Mouse (Mus musculus): ENCODE measurements at regions not wholly inside any gene's neighbourhood (a gene's known extent, or its start where the extent isn't known, plus 50 kb on each side); places are given as distances from the start of the nearest gene placed in this dataset.

DNA sequence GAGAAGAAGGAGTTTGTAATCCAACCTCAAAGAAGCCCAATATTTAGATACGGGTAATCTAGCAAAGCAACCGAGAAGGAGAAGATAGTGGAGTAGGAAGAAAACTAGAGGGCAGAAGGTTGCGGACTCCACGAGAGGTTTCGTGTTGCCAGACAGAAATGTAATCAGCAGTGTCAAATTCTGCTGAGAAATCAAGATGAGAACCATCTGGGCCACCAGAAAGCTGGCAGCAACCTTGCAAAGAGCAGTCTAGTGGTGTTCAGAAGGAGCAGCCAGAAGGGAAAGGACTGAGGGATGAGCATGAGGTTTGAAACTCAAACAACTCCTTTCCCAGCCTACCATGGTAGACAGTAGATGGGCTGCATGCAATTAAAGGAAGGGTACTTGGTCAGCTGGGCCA is 134.3 kb downstream of the Rpl10-ps3 start:
- Histone ChIP-seq H3K4me1 (replicated peaks; ENCODE audit: control insufficient read depth, insufficient read depth, low read length) (no peaks in the 10 kb centered on the region), H3K4me2 (replicated peaks; ENCODE audit: low read depth) (no peak overlapping the region), H3K36me3 (ENCODE audit: control insufficient read depth, insufficient read depth) (no peaks in the 10 kb centered on the region), H3K4me3 (ENCODE audit: low read depth, low read length) (no peak overlapping the region), H3K27ac (ENCODE audit: low read depth, low read length) (no peak overlapping the region), H3K9ac (ENCODE audit: low read depth, low read length) (no peak overlapping the region), H3K27me3 (replicated peaks; ENCODE audit: control insufficient read depth, insufficient read depth, low read length) (no peaks in the 10 kb centered on the region), H3K9me3 (ENCODE audit: control insufficient read depth) (no peaks in the 10 kb centered on the region)
- no peak for TF ChIP-seq CTCF (IDR thresholded peaks at IDR 0.05; ENCODE audit: low read depth)
- ATAC-seq = no peak
- 65% methylated on average over 5 of the region's 5 CpGs for WGBS

DNA sequence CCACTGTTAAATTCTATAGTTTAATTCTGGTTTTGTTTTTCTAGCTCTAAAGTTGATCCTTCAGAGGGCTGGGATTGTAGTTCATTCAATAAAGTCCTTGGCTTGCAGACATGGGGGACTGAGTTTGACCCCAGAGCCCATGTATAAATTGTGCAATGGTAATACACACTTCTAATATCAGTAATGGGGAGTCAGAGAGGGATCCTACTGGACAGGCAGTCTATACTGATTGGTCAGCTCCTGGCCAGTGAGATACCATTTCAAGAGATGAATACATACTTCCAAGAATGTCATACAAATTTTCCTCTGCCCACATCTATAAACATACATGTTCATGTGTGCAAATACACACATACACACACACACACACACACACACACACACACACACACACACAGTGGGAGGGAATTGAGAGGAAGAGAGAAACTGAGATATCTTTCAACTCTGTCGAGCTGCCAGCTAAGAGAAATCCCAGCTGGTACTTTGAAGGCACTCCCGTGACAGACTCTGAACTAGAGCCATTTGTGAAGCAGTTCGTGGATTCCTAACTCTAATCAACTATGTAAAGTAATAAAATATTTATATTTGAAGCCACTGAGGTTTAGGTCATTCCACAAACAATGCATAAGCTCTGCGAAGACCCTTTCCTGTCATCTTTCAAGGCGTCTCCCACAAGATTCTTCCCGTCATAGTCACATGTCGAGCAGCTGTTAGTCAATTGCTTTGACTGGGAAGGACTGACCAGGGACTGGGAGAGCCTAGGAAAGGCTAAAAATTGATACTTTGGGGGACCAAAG is 145.1 kb downstream of the Rpl10-ps3 start:
- no peak for TF ChIP-seq CTCF (IDR thresholded peaks at IDR 0.05; ENCODE audit: low read depth)
- 51% methylated on average over 7 of the region's 7 CpGs for WGBS
- no peak overlapping the region for H3K9ac ChIP-seq (ENCODE audit: low read depth, low read length)
- H3K27me3 ChIP-seq (replicated peaks; ENCODE audit: control insufficient read depth, insufficient read depth, low read length) = no peaks in the 10 kb centered on the region
- no peak for ATAC-seq
- H3K4me3 ChIP-seq (ENCODE audit: low read depth, low read length) = no peak overlapping the region
- no peaks in the 10 kb centered on the region for H3K36me3 ChIP-seq (ENCODE audit: control insufficient read depth, insufficient read depth)
- H3K4me1 ChIP-seq (replicated peaks; ENCODE audit: control insufficient read depth, insufficient read depth, low read length) = no peaks in the 10 kb centered on the region
- H3K4me2 ChIP-seq (replicated peaks; ENCODE audit: low read depth) = no peak overlapping the region
- no peaks in the 10 kb centered on the region for H3K9me3 ChIP-seq (ENCODE audit: control insufficient read depth)
- no peak overlapping the region for H3K27ac ChIP-seq (ENCODE audit: low read depth, low read length)

DNA sequence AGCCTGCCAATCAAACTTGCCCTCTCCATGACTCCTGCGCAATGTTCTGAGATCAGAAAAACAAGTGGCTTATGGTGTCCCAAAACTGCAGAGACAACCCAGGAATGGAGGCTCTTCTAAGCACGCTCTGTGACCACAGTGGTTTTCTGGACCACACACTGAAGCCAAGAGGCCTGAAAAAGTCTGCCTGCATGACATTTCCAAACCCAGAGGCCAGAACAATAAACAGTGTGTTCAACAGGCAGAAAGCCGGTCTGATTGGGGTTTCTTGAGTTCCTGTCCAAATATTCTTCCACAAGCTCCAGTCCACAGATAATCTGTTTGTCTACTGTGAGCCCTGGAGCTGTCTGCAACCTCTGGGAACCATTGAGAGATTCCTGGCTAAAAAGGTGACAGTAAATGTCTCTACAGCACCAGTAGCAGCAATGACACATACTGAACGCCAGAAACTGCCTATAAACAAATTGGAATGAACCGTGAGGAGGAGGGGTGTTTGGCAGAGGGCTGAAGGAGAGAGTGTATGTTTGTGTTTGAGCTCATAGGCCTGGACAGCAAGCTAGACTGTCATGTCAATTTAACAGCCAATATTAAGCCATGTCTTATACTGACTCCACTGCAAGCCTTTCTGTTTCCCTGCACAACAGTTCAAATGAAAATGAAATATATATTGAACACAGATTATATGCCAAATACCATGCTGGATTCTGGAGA is 152.2 kb downstream of the Rpl10-ps3 start:
- Histone ChIP-seq H3K27me3 (replicated peaks; ENCODE audit: control insufficient read depth, insufficient read depth, low read length) (no peaks in the 10 kb centered on the region), H3K4me2 (replicated peaks; ENCODE audit: low read depth) (no peak overlapping the region), H3K4me3 (ENCODE audit: low read depth, low read length) (no peak overlapping the region), H3K9ac (ENCODE audit: low read depth, low read length) (no peak overlapping the region), H3K36me3 (ENCODE audit: control insufficient read depth, insufficient read depth) (no peaks in the 10 kb centered on the region), H3K4me1 (replicated peaks; ENCODE audit: control insufficient read depth, insufficient read depth, low read length) (no peaks in the 10 kb centered on the region), H3K9me3 (ENCODE audit: control insufficient read depth) (no peaks in the 10 kb centered on the region), H3K27ac (ENCODE audit: low read depth, low read length) (no peak overlapping the region)
- 46% methylated on average over 5 of the region's 5 CpGs for WGBS
- no peak for ATAC-seq
- TF ChIP-seq CTCF (IDR thresholded peaks at IDR 0.05; ENCODE audit: low read depth) = no peak

DNA sequence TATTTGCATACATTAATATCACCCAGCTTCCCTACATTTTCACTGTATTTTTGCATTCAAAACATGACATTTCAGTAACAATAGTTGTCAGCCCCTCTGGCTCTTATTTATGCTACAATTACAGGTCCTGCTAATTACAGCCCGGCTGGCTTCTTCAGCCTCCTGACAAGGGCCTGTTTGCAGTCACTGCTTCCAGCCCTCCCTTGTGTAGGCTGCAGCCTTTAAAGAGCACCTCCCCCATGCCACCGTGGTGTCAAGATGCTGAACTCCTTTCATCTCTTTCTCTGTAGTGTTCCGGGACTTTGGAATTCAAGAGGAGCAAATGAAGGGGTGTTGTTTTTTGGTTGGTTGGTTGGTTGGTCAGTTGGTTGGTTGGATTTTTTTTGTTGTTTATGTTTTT is 153.6 kb downstream of the Rpl10-ps3 start:
- ATAC-seq = no peak
- Histone ChIP-seq H3K36me3 (ENCODE audit: control insufficient read depth, insufficient read depth) (no peaks in the 10 kb centered on the region), H3K4me3 (ENCODE audit: low read depth, low read length) (no peak overlapping the region), H3K27me3 (replicated peaks; ENCODE audit: control insufficient read depth, insufficient read depth, low read length) (no peaks in the 10 kb centered on the region), H3K4me2 (replicated peaks; ENCODE audit: low read depth) (no peak overlapping the region), H3K27ac (ENCODE audit: low read depth, low read length) (no peak overlapping the region), H3K9ac (ENCODE audit: low read depth, low read length) (no peak overlapping the region), H3K9me3 (ENCODE audit: control insufficient read depth) (no peaks in the 10 kb centered on the region), H3K4me1 (replicated peaks; ENCODE audit: control insufficient read depth, insufficient read depth, low read length) (no peaks in the 10 kb centered on the region)
- WGBS = 36% methylated on average over 3 of the region's 3 CpGs
- TF ChIP-seq CTCF (IDR thresholded peaks at IDR 0.05; ENCODE audit: low read depth) = no peak

DNA sequence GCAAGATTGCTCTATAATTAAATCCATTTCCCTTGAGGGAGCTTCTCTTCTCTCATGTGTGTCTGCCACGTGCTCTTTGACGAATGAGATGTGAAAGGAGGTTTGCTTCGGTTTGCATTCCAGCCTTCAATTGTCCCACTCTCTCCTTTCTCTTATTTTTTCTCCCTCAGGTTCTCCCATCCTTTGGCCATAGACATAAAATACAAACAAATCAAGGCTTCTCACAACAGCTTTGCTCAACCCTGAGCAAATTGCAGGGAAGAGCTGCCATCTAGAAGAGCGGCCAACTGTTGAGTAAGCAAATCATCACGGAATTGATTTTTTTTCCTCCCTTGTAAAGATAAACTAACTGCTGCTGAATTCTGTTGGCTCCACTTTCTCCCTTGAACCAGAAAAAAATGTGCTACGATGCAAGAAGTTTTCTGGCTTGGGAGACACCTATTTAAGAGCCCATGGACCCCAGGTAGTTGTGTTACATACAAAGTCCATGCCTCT is 156.1 kb downstream of the Rpl10-ps3 start:
- Histone ChIP-seq H3K9ac (ENCODE audit: low read depth, low read length) (no peak overlapping the region), H3K4me1 (replicated peaks; ENCODE audit: control insufficient read depth, insufficient read depth, low read length) (no peaks in the 10 kb centered on the region), H3K27me3 (replicated peaks; ENCODE audit: control insufficient read depth, insufficient read depth, low read length) (no peaks in the 10 kb centered on the region), H3K4me2 (replicated peaks; ENCODE audit: low read depth) (no peak overlapping the region), H3K36me3 (ENCODE audit: control insufficient read depth, insufficient read depth) (no peaks in the 10 kb centered on the region), H3K9me3 (ENCODE audit: control insufficient read depth) (no peaks in the 10 kb centered on the region), H3K4me3 (ENCODE audit: low read depth, low read length) (no peak overlapping the region), H3K27ac (ENCODE audit: low read depth, low read length) (no peak overlapping the region)
- 42% methylated on average over 6 of the region's 6 CpGs for WGBS
- no peak for ATAC-seq
- TF ChIP-seq CTCF (IDR thresholded peaks at IDR 0.05; ENCODE audit: low read depth) = no peak

DNA sequence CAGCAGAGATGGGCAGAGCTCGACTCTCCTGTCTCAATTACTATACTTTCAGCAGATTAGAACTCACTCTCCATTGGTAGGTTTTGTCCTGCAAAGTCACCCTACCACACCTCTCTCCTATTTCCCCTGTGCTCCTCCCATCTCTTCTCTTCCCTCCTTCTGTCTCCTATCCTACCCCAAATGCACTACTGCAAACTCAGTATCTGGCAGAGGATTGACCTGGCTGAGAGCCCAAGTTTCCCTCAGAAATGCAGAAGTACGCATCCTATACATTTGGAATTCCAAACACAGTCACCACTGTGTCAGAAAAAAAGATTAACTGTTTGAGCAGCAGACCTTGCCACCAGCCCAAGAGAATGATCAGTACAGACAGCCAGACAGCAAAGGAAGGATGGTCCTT is 163.4 kb downstream of the Rpl10-ps3 start:
- Histone ChIP-seq H3K36me3 (ENCODE audit: control insufficient read depth, insufficient read depth) (no peaks in the 10 kb centered on the region), H3K27ac (ENCODE audit: low read depth, low read length) (no peak overlapping the region), H3K27me3 (replicated peaks; ENCODE audit: control insufficient read depth, insufficient read depth, low read length) (no peaks in the 10 kb centered on the region), H3K9me3 (ENCODE audit: control insufficient read depth) (no peaks in the 10 kb centered on the region), H3K4me3 (ENCODE audit: low read depth, low read length) (no peak overlapping the region), H3K4me2 (replicated peaks; ENCODE audit: low read depth) (no peak overlapping the region), H3K4me1 (replicated peaks; ENCODE audit: control insufficient read depth, insufficient read depth, low read length) (no peaks in the 10 kb centered on the region), H3K9ac (ENCODE audit: low read depth, low read length) (no peak overlapping the region)
- TF ChIP-seq CTCF (IDR thresholded peaks at IDR 0.05; ENCODE audit: low read depth) = no peak
- no peak for ATAC-seq
- 56% methylated on average over 2 of the region's 2 CpGs for WGBS

Data from intestine, postnatal 0 days (tissue).